Mouse (Mus musculus) midbrain, embryonic 14.5 days (tissue): ENCODE measurements around the gene Adgrl2. TPM values are rescaled to one million over a fixed set of nuclear protein-coding genes. Genes with fewer than 3 reads are reported as not detected.

Experiments used
- ATAC-seq: fragments of 200-750 bp; cut with Nextera tagmentation; 2 replicates; pipeline ENCODE4 v1.8.0; 2017; ENCODE audit warnings: moderate number of reproducible peaks, moderate library complexity; ENCODE audit not compliant: low FRiP score, low TSS enrichment
- DNase-seq: peaks from one replicate; pipeline ENCODE4 v3.0.0-alpha.2; 2015
- H3K27ac ChIP-seq: fragments of 300-500 bp; sonication (generic); replicated peaks from 2 replicates; pipeline ENCODE4 v1.5.1; 2014; ENCODE audit warnings: mild to moderate bottlenecking, low read depth, low read length, moderate library complexity
- H3K27me3 ChIP-seq: fragments of 300-500 bp; sonication (generic); 2 replicates; pipeline ENCODE4 v1.6.1; 2014; ENCODE audit warnings: low read length, control low read depth, mixed read lengths; ENCODE audit not compliant: control insufficient read depth, insufficient read depth
- H3K36me3 ChIP-seq: fragments of 300-500 bp; sonication (generic); 2 replicates; pipeline ENCODE4 v1.6.1; 2014; ENCODE audit warnings: low read length, control low read depth; ENCODE audit not compliant: control insufficient read depth, insufficient read depth
- H3K4me1 ChIP-seq: fragments of 300-500 bp; sonication (generic); 2 replicates; pipeline ENCODE4 v1.6.1; 2014; ENCODE audit warnings: mild to moderate bottlenecking, antibody characterized with exemption, low read length, control low read depth; ENCODE audit not compliant: control insufficient read depth, insufficient read depth
- H3K4me2 ChIP-seq: fragments of 300-500 bp; sonication (generic); 2 replicates; pipeline ENCODE4 v1.6.1; 2014; ENCODE audit warnings: mild to moderate bottlenecking, low read length, moderate library complexity
- H3K4me3 ChIP-seq: fragments of 300-500 bp; sonication (generic); replicated peaks from 2 replicates; pipeline ENCODE4 v1.5.1; 2014; ENCODE audit warnings: low read depth, low read length
- H3K9ac ChIP-seq: fragments of 300-500 bp; sonication (generic); replicated peaks from 2 replicates; pipeline ENCODE4 v1.6.1; 2014; ENCODE audit warnings: mild to moderate bottlenecking, low read length, moderate library complexity
- H3K9me3 ChIP-seq: fragments of 300-500 bp; sonication (generic); 2 replicates; pipeline ENCODE4 v1.6.1; 2016; ENCODE audit warnings: low read length, control low read depth, mixed read lengths; ENCODE audit not compliant: control insufficient read depth
- WGBS: fragments of 180-500 bp; shearing (Covaris S2); extraction: QIAGEN DNeasy Blood & Tissue Kit; methylation state at CpG from one replicate; pipeline ENCODE4 v1.1.7; 2014; 5-methylcytosine and 5-hydroxymethylcytosine counted together
- polyA plus RNA-seq: library from polyadenylated mRNA; unstranded; fragments of >200 nt; fragmentation: Nextera tagmentation; extraction: Ambion mirVana; gene quantifications from 2 replicates; pipeline ENCODE4 v1.2.1, GENCODE M21; 2014

The Adgrl2 gene
- polyA plus RNA-seq, 1 experiment from 2014 or later, result 160 TPM

- Histone ChIP-seq H3K4me1 (peaks cover 4% of the 10 kb centered on the region), H3K9me3 (no peaks in the 10 kb centered on the region), H3K9ac (no peak overlapping the region), H3K4me2 (no peak overlapping the region), H3K4me3 (no peak overlapping the region), H3K27ac (no peak overlapping the region), H3K36me3 (no peaks in the 10 kb centered on the region), H3K27me3 (no peaks in the 10 kb centered on the region)
- no peak for ATAC-seq
- no peak for DNase-seq
- 83% methylated on average over 13 of the region's 13 CpGs for WGBS
Observed at GRCm38 (mm10) chr3:148895396-148896109, 94.8 kb downstream of the Adgrl2 start.

- peaks cover 4% of the 10 kb centered on the region; the same call in 1 of the 2 replicates for H3K36me3 ChIP-seq
- H3K9me3 ChIP-seq, result no peaks in the 10 kb centered on the region
- 81% methylated on average over 8 of the region's 8 CpGs for WGBS
- H3K27me3 ChIP-seq, result no peaks in the 10 kb centered on the region
- H3K4me1 ChIP-seq, result peaks cover 1% of the 10 kb centered on the region
- no peak for ATAC-seq
- H3K27ac ChIP-seq, result no peak overlapping the region
- DNase-seq, result no peak
- H3K4me2 ChIP-seq, result no peak overlapping the region
- no peak overlapping the region for H3K9ac ChIP-seq
- H3K4me3 ChIP-seq, result no peak overlapping the region
Observed at GRCm38 (mm10) chr3:148894867-148895266, 95.5 kb downstream of the Adgrl2 start.

- 83% methylated on average over 5 of the region's 5 CpGs for WGBS
- ATAC-seq, result no peak
- Histone ChIP-seq H3K9ac (no peak overlapping the region), H3K4me2 (no peak overlapping the region), H3K4me3 (no peak overlapping the region), H3K9me3 (no peaks in the 10 kb centered on the region), H3K36me3 (peaks cover 4% of the 10 kb centered on the region; the same call in 1 of the 2 replicates), H3K4me1 (0 out of 2 replicates have a peak, but pooled peaks cover 7% of the 10 kb centered on the region), H3K27me3 (no peaks in the 10 kb centered on the region), H3K27ac (no peak overlapping the region)
- DNase-seq, result no peak
Observed at GRCm38 (mm10) chr3:148887902-148888301, 102.5 kb downstream of the Adgrl2 start.

- H3K27me3 ChIP-seq, result no peaks in the 10 kb centered on the region
- peaks cover 4% of the 10 kb centered on the region; the same call in 1 of the 2 replicates for H3K36me3 ChIP-seq
- H3K4me3 ChIP-seq, result no peak overlapping the region
- WGBS, result 86% methylated on average over 4 of the region's 4 CpGs
- no peak overlapping the region for H3K27ac ChIP-seq
- H3K9ac ChIP-seq, result no peak overlapping the region
- H3K4me1 ChIP-seq, result 0 out of 2 replicates have a peak, but pooled peaks cover 7% of the 10 kb centered on the region
- H3K9me3 ChIP-seq, result no peaks in the 10 kb centered on the region
- H3K4me2 ChIP-seq, result no peak overlapping the region
- no peak for ATAC-seq
- DNase-seq, result no peak
Observed at GRCm38 (mm10) chr3:148886956-148887355, 103.4 kb downstream of the Adgrl2 start.

GRCm38 (mm10) chr3:148885980-148886668, 104.2 kb downstream of the Adgrl2 start:
- 89% methylated on average over 8 of the region's 8 CpGs for WGBS
- Histone ChIP-seq H3K36me3 (peaks cover 4% of the 10 kb centered on the region; the same call in 1 of the 2 replicates), H3K4me2 (no peak overlapping the region), H3K9me3 (no peaks in the 10 kb centered on the region), H3K4me1 (0 out of 2 replicates have a peak, but pooled peaks cover 7% of the 10 kb centered on the region), H3K9ac (no peak overlapping the region), H3K4me3 (no peak overlapping the region), H3K27ac (no peak overlapping the region), H3K27me3 (no peaks in the 10 kb centered on the region)
- ATAC-seq (no peak), DNase-seq (no peak)

- no peak overlapping the region for H3K4me3 ChIP-seq
- 0 out of 2 replicates have a peak, but pooled peaks cover 9% of the 10 kb centered on the region for H3K4me1 ChIP-seq
- no peak overlapping the region for H3K4me2 ChIP-seq
- H3K27me3 ChIP-seq, result no peaks in the 10 kb centered on the region
- no peak overlapping the region for H3K27ac ChIP-seq
- WGBS, result 86% methylated on average over 4 of the region's 4 CpGs
- no peaks in the 10 kb centered on the region for H3K9me3 ChIP-seq
- ATAC-seq, result no peak
- no peak overlapping the region for H3K9ac ChIP-seq
- DNase-seq, result no peak
- H3K36me3 ChIP-seq, result peaks cover 2% of the 10 kb centered on the region; the same call in 1 of the 2 replicates
Observed at GRCm38 (mm10) chr3:148885184-148885583, 105.2 kb downstream of the Adgrl2 start.

GRCm38 (mm10) chr3:148881431-148881830, 108.9 kb downstream of the Adgrl2 start:
- H3K27me3 ChIP-seq, result no peaks in the 10 kb centered on the region
- no peak for DNase-seq
- H3K27ac ChIP-seq, result no peak overlapping the region
- peaks cover 14% of the 10 kb centered on the region; the same call in 1 of the 2 replicates for H3K4me1 ChIP-seq
- no peak overlapping the region for H3K4me2 ChIP-seq
- no peaks in the 10 kb centered on the region for H3K9me3 ChIP-seq
- no peak overlapping the region for H3K4me3 ChIP-seq
- ATAC-seq, result no peak
- WGBS, result 95% methylated on average over 5 of the region's 5 CpGs
- H3K36me3 ChIP-seq, result no peaks in the 10 kb centered on the region
- H3K9ac ChIP-seq, result no peak overlapping the region

GRCm38 (mm10) chr3:148872563-148872962, 117.8 kb downstream of the Adgrl2 start:
- no peak overlapping the region for H3K4me3 ChIP-seq
- no peak overlapping the region for H3K4me2 ChIP-seq
- no peaks in the 10 kb centered on the region for H3K9me3 ChIP-seq
- H3K27ac ChIP-seq, result no peak overlapping the region
- H3K36me3 ChIP-seq, result no peaks in the 10 kb centered on the region
- H3K9ac ChIP-seq, result no peak overlapping the region
- WGBS, result 80% methylated on average over 5 of the region's 5 CpGs
- H3K4me1 ChIP-seq, result peaks cover 16% of the 10 kb centered on the region
- H3K27me3 ChIP-seq, result no peaks in the 10 kb centered on the region
- DNase-seq (no peak), ATAC-seq (no peak)
